Mouse (Mus musculus): Measurements from ENCODE around the gene Adgrg1.

GRCm38 (mm10) chr8:94948421-94948820, 26.1 kb upstream of the Adgrg1 start:
- TF ChIP-seq CTCF (IDR thresholded peaks at IDR 0.05; ENCODE audit: low read depth) (no peak; the same call in 1 of the 2 replicates), EP300 (IDR thresholded peaks at IDR 0.05; ENCODE audit: low read depth) (no peak)

Measured in liver, embryonic 14.5 days (tissue).